Mouse (Mus musculus) myocyte (in vitro differentiated cells): ENCODE results near the gene Gper1.

Experiments used
- CEBPB ChIP-seq: IDR thresholded peaks from 2 replicates; pipeline ENCODE4 v1.6.1; 2011; ENCODE audit warnings: mild to moderate bottlenecking, moderate library complexity; ENCODE audit not compliant: poor library complexity, insufficient read depth, severe bottlenecking
- E2F4 ChIP-seq: IDR thresholded peaks from one replicate; pipeline ENCODE4 v1.6.1; 2011; ENCODE audit warnings: mild to moderate bottlenecking, control low read depth, moderate library complexity; ENCODE audit not compliant: insufficient read depth
- MAX ChIP-seq: IDR thresholded peaks from one replicate; pipeline ENCODE4 v1.6.1; 2011; ENCODE audit warnings: low read depth, mild to moderate bottlenecking, control low read depth
- MYOD1 ChIP-seq, 3 experiments: IDR thresholded peaks; one replicate each; pipeline ENCODE4 v1.6.1; 2011; ENCODE audit warnings: control low read depth in 2 of 3, low read depth in 2 of 3, mild to moderate bottlenecking in 2 of 3, moderate library complexity in 1 of 3; ENCODE audit not compliant: insufficient read length in 2 of 3, control insufficient read depth in 1 of 3
- MYOG ChIP-seq, 3 experiments: IDR thresholded peaks; one replicate each; pipeline ENCODE4 v1.6.1; 2011; ENCODE audit warnings: control low read depth in 2 of 3, low read depth in 2 of 3, mild to moderate bottlenecking in 2 of 3; ENCODE audit not compliant: insufficient read length in 2 of 3, control insufficient read depth in 1 of 3, insufficient read depth in 1 of 3
- POLR2A ChIP-seq: IDR thresholded peaks from one replicate; pipeline ENCODE4 v1.6.1; 2011; ENCODE audit warnings: low read depth, mild to moderate bottlenecking, control low read depth, moderate library complexity; ENCODE audit not compliant: insufficient read length
- POLR2AphosphoS2 ChIP-seq: IDR thresholded peaks from one replicate; pipeline ENCODE4 v1.6.1; 2011; ENCODE audit warnings: low read depth, control low read depth; ENCODE audit not compliant: insufficient read length
- REST ChIP-seq: IDR thresholded peaks from one replicate; pipeline ENCODE4 v1.6.1; 2011; ENCODE audit warnings: mild to moderate bottlenecking, control low read depth, moderate library complexity; ENCODE audit not compliant: insufficient read depth, insufficient read length
- SRF ChIP-seq: IDR thresholded peaks from one replicate; pipeline ENCODE4 v1.6.1; 2011; ENCODE audit warnings: low read depth; ENCODE audit not compliant: control insufficient read depth, insufficient read length
- USF1 ChIP-seq: IDR thresholded peaks from one replicate; pipeline ENCODE4 v1.6.1; 2011; ENCODE audit warnings: low read depth, mild to moderate bottlenecking, control low read depth, moderate library complexity

GRCm38 (mm10) chr5:139445258-139445657 is 22.3 kb downstream of the Gper1 start:
- TF ChIP-seq POLR2A (no peak), CEBPB (no peak), USF1 (no peak), REST (no peak), E2F4 (no peak), SRF (no peak), MYOG (IDR thresholded peaks at IDR 0.05; ENCODE audit: control insufficient read depth in 1 of 3, insufficient read depth in 1 of 3, insufficient read length in 2 of 3, low read depth in 2 of 3) (no peak), POLR2AphosphoS2 (no peak), MYOD1 (IDR thresholded peaks at IDR 0.05; ENCODE audit: control insufficient read depth in 1 of 3, insufficient read length in 2 of 3, low read depth in 2 of 3) (no peak), MAX (no peak)
